Comparison of ENCODE assay signal across 16 mouse cellular contexts in the genomic region with DNA sequence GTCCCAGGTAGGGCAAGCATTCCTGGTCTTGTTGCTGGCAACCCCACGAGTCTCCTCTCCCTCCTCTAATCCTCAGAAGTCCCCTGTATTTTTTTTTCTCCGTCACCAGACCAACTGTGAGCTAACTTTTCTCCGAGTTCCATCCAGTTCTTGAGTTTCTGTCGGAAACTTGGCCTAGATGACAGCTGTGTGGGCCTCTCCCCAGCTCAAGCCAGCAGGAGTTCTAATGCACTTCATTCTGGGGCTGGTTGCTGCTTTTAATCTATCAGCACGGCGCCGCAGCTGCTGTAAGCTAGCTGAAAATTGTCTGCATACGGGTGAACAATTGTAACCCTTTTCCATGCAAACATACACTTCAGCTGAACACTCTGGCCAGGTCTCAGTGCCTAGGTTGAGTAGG.
DNase-seq lines count a peak whose midpoint lies in the region; ATAC-seq lines count a peak whose summit lies in the region.
"Had no signal": no experiment of that assay in that cellular context is flagged by ENCODE, and none has a peak within 500 bp of the region (broad histone marks: within the 10 kb centered on the region; RNA-seq: fewer than 3 reads in every experiment).

No protein-coding gene starts in this region.

- H3K4me2 ChIP-seq in midbrain, embryonic 15.5 days = no peak overlapping the region
- no peak overlapping the region for H3K4me2 ChIP-seq in midbrain, embryonic 11.5 days
- no peak overlapping the region for H3K4me2 ChIP-seq in hindbrain, embryonic 16.5 days (ENCODE audit: low read length)
- H3K4me2 ChIP-seq: heart, embryonic 12.5 days had no signal

- H3K9ac ChIP-seq in midbrain, embryonic 15.5 days = no peak overlapping the region
- no peak overlapping the region for H3K9ac ChIP-seq in midbrain, embryonic 11.5 days (ENCODE audit: low read length)
- H3K9ac ChIP-seq in hindbrain, embryonic 16.5 days (ENCODE audit: low read depth, low read length) = no peak overlapping the region
- H3K9ac ChIP-seq: heart, embryonic 12.5 days had no signal

- H3K9me3 ChIP-seq in midbrain, embryonic 15.5 days = no peaks in the 10 kb centered on the region
- H3K9me3 ChIP-seq in midbrain, embryonic 11.5 days (ENCODE audit: control insufficient read depth, low read length) = no peaks in the 10 kb centered on the region
- no peaks in the 10 kb centered on the region for H3K9me3 ChIP-seq in hindbrain, embryonic 16.5 days (ENCODE audit: control insufficient read depth, low read length)
- H3K9me3 ChIP-seq: heart, embryonic 12.5 days had no signal

- no peaks in the 10 kb centered on the region for H3K27me3 ChIP-seq in midbrain, embryonic 15.5 days (replicated peaks)
- H3K27me3 ChIP-seq in midbrain, embryonic 11.5 days (ENCODE audit: control insufficient read depth, insufficient read depth, low read length) = no peaks in the 10 kb centered on the region
- H3K27me3 ChIP-seq in hindbrain, embryonic 16.5 days (replicated peaks; ENCODE audit: control insufficient read depth, insufficient read depth, low read length) = no peaks in the 10 kb centered on the region
- H3K27me3 ChIP-seq: heart, embryonic 12.5 days had no signal

- H3K4me1 ChIP-seq in midbrain, embryonic 15.5 days = peaks cover 58% of the 10 kb centered on the region
- H3K4me1 ChIP-seq in midbrain, embryonic 11.5 days (ENCODE audit: control insufficient read depth, insufficient read depth, low read length) = peaks cover 26% of the 10 kb centered on the region
- peaks cover 39% of the 10 kb centered on the region for H3K4me1 ChIP-seq in hindbrain, embryonic 16.5 days (ENCODE audit: control insufficient read depth, insufficient read depth, low read depth, low read length)

- intact Hi-C loops in heart, postnatal 25 days (cut with DNase I) = no loop called here

- 49% methylated on average over 8 of the region's 8 CpGs for WGBS in midbrain, embryonic 15.5 days
- WGBS in midbrain, embryonic 11.5 days = 77% methylated on average over 8 of the region's 8 CpGs
- WGBS in hindbrain, embryonic 16.5 days = 46% methylated on average over 8 of the region's 8 CpGs

- peak overlapping the region; percentile 35; the same call in 1 of the 2 replicates for H3K27ac ChIP-seq in midbrain, embryonic 15.5 days
- no peak overlapping the region; the same call in 1 of the 2 replicates for H3K27ac ChIP-seq in midbrain, embryonic 11.5 days (ENCODE audit: low read depth, low read length)
- peak overlapping the region; percentile 55; the same call in 1 of the 2 replicates for H3K27ac ChIP-seq in hindbrain, embryonic 16.5 days (ENCODE audit: low read depth, low read length)
- H3K27ac ChIP-seq: layer of hippocampus, adult 2 months had no signal

- H3K4me3 ChIP-seq in midbrain, embryonic 15.5 days = no peak overlapping the region
- H3K4me3 ChIP-seq in midbrain, embryonic 11.5 days (ENCODE audit: low read depth, low read length) = no peak overlapping the region
- H3K4me3 ChIP-seq in hindbrain, embryonic 16.5 days (ENCODE audit: low read length) = no peak overlapping the region
- H3K4me3 ChIP-seq: erythroblast, embryonic 14.5 days; heart, embryonic 12.5 days; layer of hippocampus, adult 2 months had no signal

- ATAC-seq in midbrain, embryonic 15.5 days (replicated peaks) = no peak
- ATAC-seq in midbrain, embryonic 11.5 days (ENCODE audit: low FRiP score) = no peak
- no peak for ATAC-seq in hindbrain, embryonic 16.5 days
- ATAC-seq: Patski had no signal

- H3K36me3 ChIP-seq in midbrain, embryonic 15.5 days (replicated peaks) = no peaks in the 10 kb centered on the region
- H3K36me3 ChIP-seq in midbrain, embryonic 11.5 days (ENCODE audit: control insufficient read depth, insufficient read depth, low read length) = no peaks in the 10 kb centered on the region
- no peaks in the 10 kb centered on the region for H3K36me3 ChIP-seq in hindbrain, embryonic 16.5 days (ENCODE audit: control insufficient read depth, insufficient read depth, low read length)
- H3K36me3 ChIP-seq: heart, embryonic 12.5 days had no signal

- peak; percentile 84 for DNase-seq in heart, adult 11 months
- no peak for DNase-seq in heart, postnatal 25 days (ENCODE audit: low spot score)
- DNase-seq in midbrain, embryonic 11.5 days (ENCODE audit: low spot score, missing footprints) = no peak
- no peak for DNase-seq in adrenal gland, adult 18-20 months (ENCODE audit: low spot score in 2 of 2)
- DNase-seq in left cerebral cortex, adult 9 months (ENCODE audit: low spot score in 2 of 2) = no peak
- DNase-seq: B cell, adult 2 months; gastrocnemius, postnatal 36 days; lung, adult 2 months; spleen, adult 18-20 months; thymus, postnatal 25 days had no signal
